Mouse (Mus musculus): Measurements from ENCODE around the gene Esr2.

DNA sequence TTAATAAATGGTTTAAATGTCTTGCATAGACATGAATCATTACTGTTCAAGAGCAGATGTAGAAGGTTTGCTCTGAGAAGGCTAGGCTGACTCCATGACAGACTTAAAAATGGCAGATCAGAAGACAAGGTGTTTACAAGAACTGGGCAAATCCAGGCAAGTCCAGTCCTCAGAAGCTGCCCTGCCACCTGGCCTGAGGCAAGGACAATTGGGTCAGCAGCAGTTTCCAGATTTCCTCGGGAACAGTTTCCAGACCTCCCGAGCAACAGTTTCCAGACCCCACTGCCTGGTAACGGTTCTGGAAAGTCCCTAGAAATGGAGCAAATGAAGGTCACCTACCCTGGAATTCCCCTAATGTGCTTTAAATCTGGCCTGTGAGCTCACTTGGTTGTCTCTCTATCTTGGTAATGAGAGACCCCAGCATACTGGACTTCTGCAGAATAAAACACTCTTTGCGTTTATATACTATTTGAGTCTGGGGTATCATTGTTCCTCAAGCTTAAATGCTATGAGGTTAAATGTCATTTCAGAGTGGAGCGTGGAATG lies 32.4 kb upstream of the Esr2 start:
- no peak for TF ChIP-seq CTCF (conservative IDR thresholded peaks at IDR 0.05; ENCODE audit: low read length)
- TF ChIP-seq POU5F1 (IDR thresholded peaks at IDR 0.05; ENCODE audit: borderline replicate concordance, low read length), result no peak
- TF ChIP-seq NANOG (IDR thresholded peaks at IDR 0.05; ENCODE audit: borderline replicate concordance, low read length), result no peak

Data from E14TG2a.4 (cell line).